Mouse (Mus musculus) skeletal muscle tissue, adult 2 months (tissue): Measurements from ENCODE around the gene Mbd3.

Experiments
- DNase-seq: peaks from one replicate; pipeline ENCODE4 v3.0.0-alpha.2; 2012; ENCODE audit warnings: low read depth, low spot score

Mbd3 gene

GRCm38 (mm10) chr10:80397524-80398173 is 1.7 kb downstream of the Mbd3 start:
- no peak for DNase-seq

GRCm38 (mm10) chr10:80396822-80397523 is 2.4 kb downstream of the Mbd3 start:
- no peak for DNase-seq

GRCm38 (mm10) chr10:80395025-80395627 is 4.2 kb downstream of the Mbd3 start:
- no peak for DNase-seq

- DNase-seq, result no peak
Measured at GRCm38 (mm10) chr10:80392687-80393086, 6.7 kb downstream of the Mbd3 start.

- DNase-seq, result no peak
Measured at GRCm38 (mm10) chr10:80390697-80391096, 8.7 kb downstream of the Mbd3 start.

GRCm38 (mm10) chr10:80389185-80389708 is 10.1 kb downstream of the Mbd3 start:
- no peak for DNase-seq

GRCm38 (mm10) chr10:80388731-80389130 is 10.6 kb downstream of the Mbd3 start:
- DNase-seq, result no peak

GRCm38 (mm10) chr10:80387522-80387959 is 11.8 kb downstream of the Mbd3 start, which contains the start of gene Mex3d:
Gene Mex3d (minus strand): TSS chr10:80387659.
- DNase-seq, result peak; percentile 83

- no peak for DNase-seq
Measured at GRCm38 (mm10) chr10:80386735-80387471, 12.4 kb downstream of the Mbd3 start.

- DNase-seq, result no peak
Measured at GRCm38 (mm10) chr10:80385811-80386734, 13.3 kb downstream of the Mbd3 start.

- DNase-seq, result no peak
Measured at GRCm38 (mm10) chr10:80385310-80385709, 14.0 kb downstream of the Mbd3 start.

GRCm38 (mm10) chr10:80384709-80385108 is 14.6 kb downstream of the Mbd3 start:
- DNase-seq, result no peak

- DNase-seq, result no peak
Measured at GRCm38 (mm10) chr10:80384115-80384639, 15.2 kb downstream of the Mbd3 start.

- no peak for DNase-seq
Measured at GRCm38 (mm10) chr10:80383431-80383830, 15.9 kb downstream of the Mbd3 start.

GRCm38 (mm10) chr10:80382641-80383365 is 16.5 kb downstream of the Mbd3 start:
- DNase-seq, result no peak

GRCm38 (mm10) chr10:80377716-80378115 is 21.6 kb downstream of the Mbd3 start:
- no peak for DNase-seq

GRCm38 (mm10) chr10:80376160-80376559 is 23.2 kb downstream of the Mbd3 start:
- DNase-seq, result peak; percentile 85

GRCm38 (mm10) chr10:80374063-80374462 is 25.3 kb downstream of the Mbd3 start:
- no peak for DNase-seq

GRCm38 (mm10) chr10:80372706-80373105 is 26.6 kb downstream of the Mbd3 start:
- no peak for DNase-seq

GRCm38 (mm10) chr10:80371983-80372382 is 27.4 kb downstream of the Mbd3 start:
- no peak for DNase-seq
